Mouse (Mus musculus): ENCODE measurements around the gene Cenpf. TPM values are rescaled to one million over a fixed set of nuclear protein-coding genes. Genes with fewer than 3 reads are reported as not detected.

The Cenpf gene
- polyA plus RNA-seq, 1 experiment from 2014 or later: 96.1 TPM

DNA sequence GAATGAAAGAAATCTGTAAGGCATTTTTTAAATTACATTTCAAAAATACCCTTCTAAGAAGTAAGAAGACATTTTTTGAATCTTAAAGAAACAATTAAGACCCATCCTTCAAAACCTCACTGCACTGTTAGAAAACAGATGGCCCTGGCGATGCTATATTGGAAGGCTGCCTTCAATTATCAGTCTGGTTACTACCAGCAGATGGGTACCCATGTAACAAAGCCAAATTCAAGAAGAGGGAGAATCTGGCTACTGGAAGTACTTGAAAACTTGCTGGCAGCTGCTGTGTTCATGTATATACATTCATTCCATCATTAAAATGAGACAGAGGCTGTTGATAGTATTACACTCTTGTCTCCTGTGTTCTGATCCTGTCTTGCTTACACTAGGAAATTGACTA, 24.4 kb downstream of the Cenpf start:
- Histone ChIP-seq H3K36me3 (peaks cover 28% of the 10 kb centered on the region), H3K4me1 (no peaks in the 10 kb centered on the region), H3K27me3 (no peaks in the 10 kb centered on the region), H3K4me2 (replicated peaks) (no peak overlapping the region), H3K9me3 (no peaks in the 10 kb centered on the region), H3K4me3 (no peak overlapping the region), H3K27ac (no peak overlapping the region), H3K9ac (no peak overlapping the region)
- no peak for ATAC-seq (ENCODE audit: insufficient number of reproducible peaks, insufficient read depth, low FRiP score, low TSS enrichment)
- WGBS: 73% methylated on average over 1 of the region's 1 CpGs

DNA sequence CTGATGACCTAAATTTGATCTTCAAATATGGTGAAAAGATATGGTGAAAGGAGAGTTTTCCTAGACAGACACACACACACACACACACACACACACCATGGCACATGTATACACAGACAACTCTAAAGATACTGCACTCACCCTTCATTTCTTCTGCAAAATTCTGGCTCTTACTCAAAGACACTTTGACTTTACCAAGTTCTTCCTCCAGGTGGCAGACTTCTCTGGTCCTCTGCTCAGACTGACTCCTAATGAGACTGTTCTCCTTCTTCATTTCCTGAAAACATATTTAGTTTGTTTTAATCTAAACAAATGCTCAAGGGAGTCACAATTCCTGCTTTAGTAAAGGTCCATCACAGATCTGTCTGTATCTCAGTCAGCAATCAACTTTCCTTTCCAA, 26.0 kb downstream of the Cenpf start:
- no peak for ATAC-seq (ENCODE audit: insufficient number of reproducible peaks, insufficient read depth, low FRiP score, low TSS enrichment)
- H3K36me3 ChIP-seq: peaks cover 36% of the 10 kb centered on the region

DNA sequence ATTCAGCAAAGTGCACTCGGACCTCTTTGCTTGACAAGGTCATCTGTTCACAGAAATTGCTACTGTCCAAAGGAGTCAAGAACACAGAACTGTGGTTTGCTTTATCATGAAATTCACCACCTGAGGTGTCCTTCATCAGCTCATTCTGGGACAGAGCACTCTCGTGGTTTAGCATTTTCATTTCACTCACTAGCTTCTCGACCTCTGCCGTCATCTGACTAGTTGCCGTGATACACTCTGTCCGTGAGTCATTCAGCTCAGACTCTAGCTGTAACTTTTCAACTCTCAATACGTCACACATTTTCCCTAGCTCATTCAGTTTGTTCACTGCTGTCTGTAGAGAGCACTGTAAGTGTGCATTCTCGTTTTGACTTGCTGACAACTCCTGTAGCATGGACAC, 30.5 kb downstream of the Cenpf start:
- Histone ChIP-seq H3K9ac (no peak overlapping the region), H3K4me2 (replicated peaks) (no peak overlapping the region), H3K4me1 (no peaks in the 10 kb centered on the region), H3K36me3 (peaks cover 50% of the 10 kb centered on the region), H3K27me3 (no peaks in the 10 kb centered on the region), H3K4me3 (no peak overlapping the region), H3K27ac (no peak overlapping the region), H3K9me3 (no peaks in the 10 kb centered on the region)
- no peak for ATAC-seq (ENCODE audit: insufficient number of reproducible peaks, insufficient read depth, low FRiP score, low TSS enrichment)
- WGBS: 89% methylated on average over 8 of the region's 8 CpGs

More for the DNA sequence above, 26.0 kb downstream of the Cenpf start:
- Histone ChIP-seq H3K4me1 (no peaks in the 10 kb centered on the region), H3K27me3 (no peaks in the 10 kb centered on the region), H3K4me3 (no peak overlapping the region), H3K27ac (no peak overlapping the region), H3K9ac (no peak overlapping the region), H3K4me2 (replicated peaks) (no peak overlapping the region), H3K9me3 (no peaks in the 10 kb centered on the region)

DNA sequence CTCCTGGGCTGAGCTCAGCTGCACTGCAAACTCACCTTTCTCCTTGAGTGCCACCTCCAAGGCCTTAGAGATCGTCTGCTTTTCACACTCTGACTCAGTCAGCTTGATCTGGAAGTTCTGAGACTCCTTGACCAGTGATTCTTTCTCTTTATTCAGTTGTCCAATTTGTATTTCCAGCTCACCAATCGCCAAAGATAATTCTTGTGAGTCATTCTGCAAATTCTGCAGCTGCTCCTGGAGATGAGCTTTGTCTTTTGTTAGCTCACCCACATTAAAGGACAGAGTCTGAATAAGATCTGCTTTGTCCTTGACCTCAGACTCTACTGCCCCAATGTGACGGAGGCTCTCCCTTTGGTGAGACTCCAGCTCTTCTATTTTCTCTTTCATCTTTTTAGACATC, 34.1 kb downstream of the Cenpf start:
- WGBS: 86% methylated on average over 3 of the region's 3 CpGs
- H3K36me3 ChIP-seq: peaks cover 70% of the 10 kb centered on the region
- no peak overlapping the region for H3K9ac ChIP-seq
- no peak overlapping the region for H3K27ac ChIP-seq
- H3K4me2 ChIP-seq (replicated peaks): no peak overlapping the region
- H3K4me1 ChIP-seq: no peaks in the 10 kb centered on the region
- H3K9me3 ChIP-seq: no peaks in the 10 kb centered on the region
- no peaks in the 10 kb centered on the region for H3K27me3 ChIP-seq
- no peak for ATAC-seq (ENCODE audit: insufficient number of reproducible peaks, insufficient read depth, low FRiP score, low TSS enrichment)
- no peak overlapping the region for H3K4me3 ChIP-seq

DNA sequence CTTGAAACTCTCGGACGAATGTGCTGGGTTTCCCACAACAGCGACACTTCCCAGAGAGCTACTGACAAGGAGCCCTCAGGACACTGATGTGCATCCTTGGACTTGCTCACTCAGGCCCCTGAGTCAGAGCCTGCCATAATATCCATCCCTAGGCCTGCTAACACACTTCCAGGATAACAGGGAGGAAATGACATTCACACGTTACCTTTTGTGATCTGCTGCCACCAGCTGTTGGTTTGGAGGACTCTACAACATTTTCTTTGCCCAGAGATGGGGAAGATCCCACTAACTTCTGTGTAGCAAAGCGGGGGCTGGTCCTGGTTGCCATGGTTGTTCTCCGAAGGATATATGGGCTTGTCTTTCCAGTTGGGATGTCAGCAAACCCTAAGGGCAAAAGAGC, 41.3 kb downstream of the Cenpf start:
- Histone ChIP-seq H3K9me3 (no peaks in the 10 kb centered on the region), H3K27ac (no peak overlapping the region), H3K4me2 (replicated peaks) (no peak overlapping the region), H3K4me3 (no peak overlapping the region), H3K27me3 (no peaks in the 10 kb centered on the region), H3K9ac (no peak overlapping the region), H3K4me1 (no peaks in the 10 kb centered on the region), H3K36me3 (peaks cover 77% of the 10 kb centered on the region)
- WGBS: 90% methylated on average over 6 of the region's 6 CpGs
- no peak for ATAC-seq (ENCODE audit: insufficient number of reproducible peaks, insufficient read depth, low FRiP score, low TSS enrichment)

DNA sequence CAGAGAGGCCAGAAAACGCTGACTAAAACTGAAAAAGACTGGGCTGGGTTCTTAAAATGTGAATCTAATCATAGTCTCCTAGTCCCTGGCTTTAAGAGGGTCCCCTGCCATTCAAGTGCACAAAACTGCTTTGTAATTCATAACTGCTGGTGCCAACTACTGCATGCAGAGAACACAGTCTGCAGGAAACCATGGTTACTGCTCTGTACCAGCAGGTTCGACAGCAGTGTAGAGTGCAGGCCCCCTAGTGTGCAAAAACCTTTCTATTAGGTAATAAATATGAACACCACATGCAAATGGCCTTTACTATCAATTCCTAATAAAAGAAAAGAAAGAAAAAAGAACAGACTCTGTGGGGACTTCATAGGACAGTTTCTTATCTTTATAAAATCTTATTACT, 42.5 kb downstream of the Cenpf start:
- no peak for ATAC-seq (ENCODE audit: insufficient number of reproducible peaks, insufficient read depth, low FRiP score, low TSS enrichment)
- 69% methylated on average over 2 of the region's 2 CpGs for WGBS
- peaks cover 81% of the 10 kb centered on the region for H3K36me3 ChIP-seq

DNA sequence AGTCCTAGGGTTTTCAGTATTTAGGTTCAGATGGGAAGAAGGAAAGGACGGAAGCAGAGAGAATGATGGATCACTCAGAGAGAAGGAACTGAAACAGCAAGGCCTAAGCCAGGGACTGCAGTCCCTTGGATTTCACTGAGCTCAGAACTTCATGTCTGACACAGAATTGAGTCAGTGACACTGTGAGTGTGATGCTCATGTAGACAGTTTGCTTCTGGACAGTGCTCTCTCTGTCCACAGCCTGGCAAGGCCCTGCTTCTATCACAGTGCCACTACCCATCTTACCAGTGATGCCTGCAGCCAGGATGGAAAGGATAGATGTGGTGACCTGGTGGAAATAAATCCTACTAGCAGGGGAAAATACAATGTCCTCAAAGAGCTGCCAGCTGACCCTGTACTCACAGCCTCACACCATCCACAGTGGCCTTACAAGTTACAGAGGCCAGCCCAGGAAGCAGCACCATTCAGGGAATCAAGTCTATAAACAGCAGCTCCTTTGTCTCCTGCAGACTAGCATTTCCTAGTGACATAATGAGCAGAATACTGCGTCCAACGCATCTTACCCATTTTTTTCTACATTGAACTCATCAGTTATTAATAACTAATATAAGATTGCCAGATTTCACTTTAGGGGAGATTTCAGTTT, 43.1 kb downstream of the Cenpf start:
- H3K9me3 ChIP-seq: no peaks in the 10 kb centered on the region
- H3K27me3 ChIP-seq: no peaks in the 10 kb centered on the region
- no peak overlapping the region for H3K4me2 ChIP-seq (replicated peaks)
- H3K9ac ChIP-seq: no peak overlapping the region
- no peak overlapping the region for H3K4me3 ChIP-seq
- WGBS: 80% methylated on average over 3 of the region's 3 CpGs
- ATAC-seq (ENCODE audit: insufficient number of reproducible peaks, insufficient read depth, low FRiP score, low TSS enrichment): no peak
- H3K36me3 ChIP-seq: peaks cover 76% of the 10 kb centered on the region
- H3K4me1 ChIP-seq: no peaks in the 10 kb centered on the region
- no peak overlapping the region for H3K27ac ChIP-seq

More for the DNA sequence above, 42.5 kb downstream of the Cenpf start:
- no peak overlapping the region for H3K4me3 ChIP-seq
- H3K4me1 ChIP-seq: no peaks in the 10 kb centered on the region
- H3K27ac ChIP-seq: no peak overlapping the region
- no peak overlapping the region for H3K9ac ChIP-seq
- no peaks in the 10 kb centered on the region for H3K9me3 ChIP-seq
- H3K4me2 ChIP-seq (replicated peaks): no peak overlapping the region
- H3K27me3 ChIP-seq: no peaks in the 10 kb centered on the region

DNA sequence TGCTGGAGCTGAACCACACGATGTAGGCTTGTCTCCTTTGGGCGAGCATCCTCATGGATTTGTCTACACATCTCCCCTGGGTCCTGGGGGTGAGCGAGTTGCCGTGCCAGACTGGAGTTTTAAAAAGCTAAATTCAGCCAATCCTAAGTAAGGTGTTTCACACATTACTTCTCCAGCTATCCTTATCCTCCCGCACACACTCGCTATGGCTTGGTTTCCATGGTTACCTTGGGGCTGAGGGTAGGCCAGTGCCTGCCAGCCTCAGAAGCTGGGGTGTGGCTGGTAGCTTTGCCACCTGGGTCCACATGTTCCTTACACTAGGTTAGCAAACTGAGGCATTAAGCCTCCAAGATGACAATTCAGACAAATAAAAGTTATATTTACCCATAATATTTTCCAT, 48.3 kb downstream of the Cenpf start:
- no peaks in the 10 kb centered on the region for H3K27me3 ChIP-seq
- H3K36me3 ChIP-seq: peaks cover 31% of the 10 kb centered on the region
- H3K4me1 ChIP-seq: no peaks in the 10 kb centered on the region
- no peak overlapping the region for H3K4me3 ChIP-seq
- WGBS: 85% methylated on average over 6 of the region's 6 CpGs
- ATAC-seq (ENCODE audit: insufficient number of reproducible peaks, insufficient read depth, low FRiP score, low TSS enrichment): no peak
- no peak overlapping the region for H3K9ac ChIP-seq
- no peak overlapping the region for H3K27ac ChIP-seq
- no peak overlapping the region for H3K4me2 ChIP-seq (replicated peaks)
- no peaks in the 10 kb centered on the region for H3K9me3 ChIP-seq

DNA sequence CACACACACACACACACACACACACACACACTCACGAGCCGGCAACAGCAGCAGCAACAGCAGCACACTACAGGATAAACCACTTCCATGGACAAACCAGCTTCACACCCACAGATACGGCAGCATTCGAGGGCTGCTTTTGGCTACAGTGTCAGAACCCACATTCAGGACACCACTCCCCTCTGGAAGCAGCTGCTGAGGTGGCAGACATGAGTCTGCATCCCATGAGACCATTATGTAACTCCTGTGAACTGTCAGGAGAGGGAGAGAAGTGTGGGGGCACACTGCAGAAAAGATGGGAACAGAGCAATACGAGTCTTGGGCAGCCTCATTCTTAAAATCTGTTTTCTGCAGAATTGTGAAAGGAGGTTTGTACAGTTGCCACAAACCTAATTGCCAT, 54.1 kb downstream of the Cenpf start:
- no peaks in the 10 kb centered on the region for H3K36me3 ChIP-seq
- ATAC-seq (ENCODE audit: insufficient number of reproducible peaks, insufficient read depth, low FRiP score, low TSS enrichment): no peak
- H3K27ac ChIP-seq: no peak overlapping the region
- no peaks in the 10 kb centered on the region for H3K9me3 ChIP-seq
- no peaks in the 10 kb centered on the region for H3K27me3 ChIP-seq
- H3K4me1 ChIP-seq: no peaks in the 10 kb centered on the region
- H3K4me3 ChIP-seq: no peak overlapping the region
- H3K4me2 ChIP-seq (replicated peaks): no peak overlapping the region
- no peak overlapping the region for H3K9ac ChIP-seq
- 81% methylated on average over 5 of the region's 5 CpGs for WGBS

DNA sequence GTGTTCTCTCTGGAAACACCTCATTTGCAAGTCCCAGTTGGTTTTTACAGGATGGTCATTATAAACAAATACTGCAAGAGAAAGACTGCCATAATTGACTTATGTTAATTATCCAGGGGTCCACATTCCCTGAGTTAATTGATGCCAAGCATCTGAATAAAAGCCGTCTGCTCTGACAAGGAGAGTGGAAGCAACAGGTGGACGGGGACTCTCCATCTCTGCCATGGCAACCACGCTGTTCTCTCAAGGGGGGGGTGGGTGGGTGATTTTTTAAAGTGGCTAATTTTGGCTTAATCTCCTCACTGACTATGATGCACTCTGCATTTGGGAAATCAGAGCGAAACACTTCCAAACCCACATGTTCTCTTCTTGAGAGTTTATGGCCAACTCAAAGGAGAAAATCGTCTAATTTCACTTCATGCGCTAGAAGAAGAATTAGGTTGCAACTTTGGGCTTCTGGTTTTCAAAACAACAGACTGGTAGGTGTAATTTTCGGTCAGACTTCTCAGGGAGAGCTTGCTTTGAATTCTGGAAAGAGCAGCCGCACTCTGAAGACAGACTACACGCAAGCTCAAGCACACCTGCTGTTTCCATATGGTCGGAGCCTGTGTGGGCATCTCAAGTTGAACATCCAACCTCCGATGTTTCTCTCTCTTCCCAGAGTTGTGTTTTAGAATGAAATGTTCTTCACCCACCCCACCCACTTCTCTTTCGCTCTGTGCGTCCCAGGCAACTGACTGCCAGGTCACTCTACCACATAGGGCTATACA, 55.8 kb downstream of the Cenpf start:
- Histone ChIP-seq H3K4me1 (no peaks in the 10 kb centered on the region), H3K27me3 (no peaks in the 10 kb centered on the region), H3K9ac (no peak overlapping the region), H3K4me3 (no peak overlapping the region), H3K4me2 (replicated peaks) (no peak overlapping the region), H3K36me3 (no peaks in the 10 kb centered on the region), H3K9me3 (no peaks in the 10 kb centered on the region), H3K27ac (no peak overlapping the region)
- ATAC-seq (ENCODE audit: insufficient number of reproducible peaks, insufficient read depth, low FRiP score, low TSS enrichment): no peak
- 76% methylated on average over 13 of the region's 13 CpGs for WGBS

DNA sequence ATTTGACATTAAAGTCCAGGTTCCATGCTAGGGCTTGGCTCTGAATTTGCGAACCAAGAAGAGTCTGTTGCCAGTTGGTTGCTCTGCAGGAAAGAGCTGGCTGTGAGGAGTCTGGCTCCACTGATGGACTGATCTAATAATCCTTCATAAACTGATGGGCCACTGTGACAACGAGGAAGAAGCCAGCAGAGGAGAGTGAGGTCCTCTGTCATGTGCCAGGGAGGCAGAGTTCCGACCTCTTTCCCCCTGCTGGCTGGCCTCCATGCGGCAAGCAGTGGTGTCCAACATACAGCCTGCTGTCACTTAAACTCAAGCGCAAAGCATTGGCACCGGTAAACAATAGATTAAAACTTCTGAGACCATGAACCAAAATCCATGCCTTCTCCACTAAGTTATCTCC, 57.9 kb downstream of the Cenpf start:
- Histone ChIP-seq H3K4me2 (replicated peaks) (no peak overlapping the region), H3K27me3 (no peaks in the 10 kb centered on the region), H3K36me3 (no peaks in the 10 kb centered on the region), H3K9me3 (no peaks in the 10 kb centered on the region), H3K4me1 (no peaks in the 10 kb centered on the region), H3K9ac (no peak overlapping the region), H3K27ac (no peak overlapping the region), H3K4me3 (no peak overlapping the region)
- WGBS: 78% methylated on average over 6 of the region's 6 CpGs
- ATAC-seq (ENCODE audit: insufficient number of reproducible peaks, insufficient read depth, low FRiP score, low TSS enrichment): no peak

DNA sequence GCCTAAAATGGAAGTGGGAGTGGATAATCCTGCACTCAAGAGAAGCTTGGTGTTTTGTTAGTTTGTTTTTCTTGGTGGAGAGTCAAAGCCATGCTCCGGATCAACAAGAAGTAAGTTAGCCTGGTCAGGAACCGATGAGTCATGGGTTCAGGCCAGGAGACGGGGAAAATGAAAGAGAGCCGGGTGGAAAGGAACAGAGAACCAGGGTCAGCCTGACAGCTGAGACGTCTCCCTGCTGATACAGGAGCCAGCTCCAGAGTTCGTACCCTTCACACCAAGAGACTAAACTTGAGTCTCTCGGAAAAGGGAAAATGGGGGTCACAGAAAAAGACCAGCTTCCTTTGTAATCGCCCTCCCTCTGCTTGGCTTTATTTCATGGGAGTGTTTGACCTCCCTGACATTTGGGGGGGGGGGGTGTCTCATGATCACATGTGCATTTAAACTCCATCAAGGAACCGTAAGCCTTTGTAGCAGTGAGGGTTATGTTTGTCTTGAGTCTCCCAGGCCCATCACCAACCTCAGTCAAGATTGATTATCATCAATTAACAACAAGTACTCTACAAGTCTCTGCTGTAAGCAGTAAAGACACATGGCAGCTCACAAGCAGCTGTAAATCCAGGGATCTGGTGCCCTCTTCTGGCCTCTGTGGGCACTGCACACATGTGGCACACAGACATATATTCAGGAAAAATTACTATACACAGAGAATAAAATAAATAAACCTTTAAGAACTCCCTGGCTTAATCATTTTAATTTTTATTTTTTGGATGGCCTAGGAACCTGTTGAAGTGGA, 59.7 kb downstream of the Cenpf start:
- Histone ChIP-seq H3K9ac (no peak overlapping the region), H3K4me3 (no peak overlapping the region), H3K27me3 (no peaks in the 10 kb centered on the region), H3K4me1 (no peaks in the 10 kb centered on the region), H3K9me3 (0 out of 2 replicates have a peak, but pooled peaks cover 5% of the 10 kb centered on the region), H3K4me2 (replicated peaks) (no peak overlapping the region), H3K36me3 (no peaks in the 10 kb centered on the region), H3K27ac (no peak overlapping the region)
- no peak for ATAC-seq (ENCODE audit: insufficient number of reproducible peaks, insufficient read depth, low FRiP score, low TSS enrichment)
- 52% methylated on average over 9 of the region's 9 CpGs for WGBS
